Mouse (Mus musculus): Measurements from ENCODE around the gene Eml1. TPM values are rescaled to one million over a fixed set of nuclear protein-coding genes. Genes with fewer than 3 reads are reported as not detected.
A peak's percentile ranks its signal among the peaks of the same experiment; 100 is the strongest.
"Not testable (repeated sequence)": the region's sequence is repeated elsewhere in the genome, so short reads cannot be mapped to it uniquely, and the experiment has no call there.

Eml1 gene
- polyA plus RNA-seq, 1 experiment = 76.5 TPM

DNA sequence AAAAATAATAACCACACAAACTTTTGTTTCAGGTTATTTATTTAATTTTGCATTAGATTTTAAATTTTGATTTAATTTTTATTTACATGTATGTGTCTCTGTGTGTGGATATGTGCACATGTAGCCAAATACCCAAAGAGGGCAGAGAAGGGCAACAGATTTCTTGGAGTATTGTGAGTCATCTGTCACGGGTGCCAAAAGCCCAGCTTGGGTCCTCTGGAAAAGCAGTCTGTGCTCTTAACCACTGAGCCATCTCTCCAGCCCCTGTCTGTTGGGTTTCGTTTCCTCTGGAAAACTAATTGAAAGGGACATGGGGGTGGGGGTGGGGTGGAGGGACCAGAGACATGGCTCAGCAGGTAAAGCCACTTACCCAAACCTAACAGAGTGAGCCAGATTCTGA, 135.1 kb downstream of the Eml1 start:
- no peaks in the 10 kb centered on the region for H3K4me1 ChIP-seq (ENCODE audit: control insufficient read depth, insufficient read depth, low read length)
- no peak overlapping the region for H3K4me3 ChIP-seq (ENCODE audit: insufficient read depth, low read length)
- H3K27ac ChIP-seq (ENCODE audit: insufficient read depth, low read length) = no peak overlapping the region
- TF ChIP-seq CTCF (IDR thresholded peaks at IDR 0.05; ENCODE audit: extremely low read depth, insufficient read depth, low read length) (no peak), POLR2A (IDR thresholded peaks at IDR 0.05; ENCODE audit: extremely low read depth, insufficient read depth, low read length) (no peak)

DNA sequence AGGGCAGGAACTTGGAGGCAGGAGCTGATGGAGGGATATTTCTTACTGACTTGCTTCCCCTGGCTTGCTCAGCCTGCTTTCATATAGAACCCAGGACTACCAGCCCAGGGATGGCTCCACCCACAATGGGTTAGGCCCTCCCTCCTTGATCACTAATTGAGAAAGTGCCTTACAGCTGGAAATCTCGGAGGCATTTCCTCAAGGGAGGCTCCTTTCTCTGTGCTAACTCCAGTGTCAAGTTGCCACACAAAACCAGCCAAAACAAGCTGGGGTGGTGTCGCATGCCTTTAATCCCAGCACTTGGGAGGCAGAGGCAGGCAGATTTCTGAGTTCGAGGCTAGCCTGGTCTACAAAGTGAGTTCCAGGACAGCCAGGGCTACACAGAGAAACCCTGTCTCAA, 136.3 kb downstream of the Eml1 start:
- not testable (repeated sequence) for H3K4me3 ChIP-seq (ENCODE audit: insufficient read depth, low read length); H3K4me1 ChIP-seq (ENCODE audit: control insufficient read depth, insufficient read depth, low read length); H3K27ac ChIP-seq (ENCODE audit: insufficient read depth, low read length)

DNA sequence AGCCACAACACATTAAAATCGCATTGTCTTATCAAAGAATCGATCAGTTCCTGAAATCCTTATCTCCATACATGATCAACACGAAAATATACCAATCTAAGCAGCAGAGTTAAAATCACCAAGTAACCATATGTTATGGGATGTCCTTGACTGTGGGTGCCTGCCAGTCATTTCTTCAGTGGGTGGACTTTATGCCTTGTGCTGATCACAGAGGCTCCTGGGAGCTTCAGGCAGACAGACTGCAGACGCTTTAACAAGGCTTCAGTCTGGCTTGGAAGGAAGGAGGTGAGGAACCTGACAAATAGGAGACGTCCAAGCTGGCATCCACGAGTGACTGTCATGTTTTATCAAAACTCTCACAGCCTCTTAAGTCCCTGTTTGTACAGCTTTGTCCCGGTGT, 139.8 kb downstream of the Eml1 start:
- no peak overlapping the region for H3K27ac ChIP-seq (ENCODE audit: insufficient read depth, low read length)
- TF ChIP-seq CTCF (IDR thresholded peaks at IDR 0.05; ENCODE audit: extremely low read depth, insufficient read depth, low read length) = no peak
- TF ChIP-seq POLR2A (IDR thresholded peaks at IDR 0.05; ENCODE audit: extremely low read depth, insufficient read depth, low read length) = no peak
- H3K4me1 ChIP-seq (ENCODE audit: control insufficient read depth, insufficient read depth, low read length) = no peaks in the 10 kb centered on the region; the same call in 1 of the 2 replicates
- H3K4me3 ChIP-seq (ENCODE audit: insufficient read depth, low read length) = no peak overlapping the region

DNA sequence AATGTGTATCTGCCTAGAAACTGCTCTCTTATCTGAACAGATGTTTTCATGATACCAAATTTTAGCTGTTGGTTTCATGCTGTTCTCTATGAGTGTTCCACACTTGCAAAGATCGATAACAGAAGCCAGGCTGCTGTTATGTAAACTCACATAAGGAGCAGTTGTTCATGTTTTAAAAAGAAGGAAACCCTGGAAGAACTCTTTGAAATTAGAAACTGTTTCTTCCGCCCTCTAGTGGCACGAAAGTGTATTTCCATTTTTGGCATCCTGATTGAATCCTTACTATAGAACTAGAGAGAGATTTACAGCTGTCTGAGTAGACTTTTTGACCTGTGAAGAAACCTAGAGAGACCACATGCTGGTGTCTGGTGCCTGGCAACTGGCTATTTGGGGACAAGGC, 140.3 kb downstream of the Eml1 start:
- Histone ChIP-seq H3K4me3 (ENCODE audit: insufficient read depth, low read length) (no peak overlapping the region), H3K27ac (ENCODE audit: insufficient read depth, low read length) (no peak overlapping the region), H3K4me1 (ENCODE audit: control insufficient read depth, insufficient read depth, low read length) (no peaks in the 10 kb centered on the region; the same call in 1 of the 2 replicates)
- TF ChIP-seq POLR2A (IDR thresholded peaks at IDR 0.05; ENCODE audit: extremely low read depth, insufficient read depth, low read length) (no peak), CTCF (IDR thresholded peaks at IDR 0.05; ENCODE audit: extremely low read depth, insufficient read depth, low read length) (0 out of 2 replicates have a peak, but pooled peaks have one; percentile 5)

DNA sequence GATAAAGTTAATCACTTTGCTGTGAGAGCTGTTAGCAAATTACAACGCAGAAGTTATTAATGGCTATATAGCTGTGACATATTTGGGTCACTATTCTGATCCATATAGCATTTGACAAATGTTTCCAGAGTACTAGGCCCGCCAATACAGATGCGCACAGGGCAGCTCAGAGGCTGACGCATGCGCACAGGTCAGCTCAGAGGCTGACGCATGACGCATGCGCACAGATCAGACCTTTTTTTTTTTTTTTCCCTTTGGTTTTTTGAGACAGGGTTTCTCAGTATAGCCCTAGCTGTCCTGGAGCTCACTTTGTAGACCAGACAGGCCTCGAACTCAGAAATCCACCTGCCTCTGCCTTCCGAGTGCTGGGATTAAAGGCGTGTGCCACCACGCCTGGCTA, 144.7 kb downstream of the Eml1 start:
- Histone ChIP-seq H3K4me1 (ENCODE audit: control insufficient read depth, insufficient read depth, low read length) (no peaks in the 10 kb centered on the region; the same call in 1 of the 2 replicates), H3K27ac (ENCODE audit: insufficient read depth, low read length) (no peak overlapping the region), H3K4me3 (ENCODE audit: insufficient read depth, low read length) (no peak overlapping the region)
- TF ChIP-seq POLR2A (IDR thresholded peaks at IDR 0.05; ENCODE audit: extremely low read depth, insufficient read depth, low read length) = no peak
- no peak for TF ChIP-seq CTCF (IDR thresholded peaks at IDR 0.05; ENCODE audit: extremely low read depth, insufficient read depth, low read length)

DNA sequence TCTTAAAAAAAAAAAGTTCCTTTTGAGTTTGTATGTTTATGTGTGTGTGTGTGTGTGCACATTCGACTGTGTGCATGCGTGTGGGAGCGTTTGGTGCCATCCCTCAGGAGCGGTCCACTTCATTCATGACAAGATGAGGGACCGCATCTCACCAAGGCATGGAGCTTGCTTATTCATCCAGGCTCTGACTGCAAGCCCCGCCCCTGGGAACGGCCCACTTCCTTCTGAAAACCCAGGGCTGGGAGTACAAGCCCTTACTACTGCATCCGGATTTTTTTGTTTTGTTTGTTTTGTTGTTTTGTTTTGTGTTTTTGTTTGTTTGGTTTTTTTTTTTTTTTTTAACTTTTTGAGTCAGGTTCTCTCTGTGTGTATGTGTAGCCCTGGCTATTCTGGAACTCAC, 148.6 kb downstream of the Eml1 start:
- Histone ChIP-seq H3K27ac (ENCODE audit: insufficient read depth, low read length) (no peak overlapping the region), H3K4me1 (ENCODE audit: control insufficient read depth, insufficient read depth, low read length) (no peaks in the 10 kb centered on the region), H3K4me3 (ENCODE audit: insufficient read depth, low read length) (no peak overlapping the region)
- TF ChIP-seq POLR2A (IDR thresholded peaks at IDR 0.05; ENCODE audit: extremely low read depth, insufficient read depth, low read length) = no peak
- TF ChIP-seq CTCF (IDR thresholded peaks at IDR 0.05; ENCODE audit: extremely low read depth, insufficient read depth, low read length) = no peak

DNA sequence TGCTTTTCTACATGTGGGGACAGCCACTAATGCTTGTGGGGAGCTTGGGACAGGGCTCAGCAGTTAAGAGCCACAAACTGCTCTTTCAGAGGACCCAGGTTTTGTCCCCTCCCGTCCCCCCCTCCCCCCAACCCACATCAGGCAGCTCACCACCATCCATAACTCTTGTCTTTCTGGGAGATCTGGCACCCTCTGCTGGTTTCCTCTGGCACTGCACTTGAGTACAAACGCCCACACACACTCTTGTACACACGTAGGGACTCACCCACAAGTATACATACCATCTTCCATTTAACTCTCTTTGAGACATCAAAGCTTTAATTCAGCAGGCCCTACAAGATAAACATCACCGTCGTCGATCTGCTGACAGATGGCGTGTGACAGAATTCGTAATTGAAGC, 158.5 kb downstream of the Eml1 start:
- Histone ChIP-seq H3K27ac (ENCODE audit: insufficient read depth, low read length) (no peak overlapping the region), H3K4me3 (ENCODE audit: insufficient read depth, low read length) (no peak overlapping the region), H3K4me1 (ENCODE audit: control insufficient read depth, insufficient read depth, low read length) (peaks cover 4% of the 10 kb centered on the region)
- TF ChIP-seq CTCF (IDR thresholded peaks at IDR 0.05; ENCODE audit: extremely low read depth, insufficient read depth, low read length) (peak; percentile 84), POLR2A (IDR thresholded peaks at IDR 0.05; ENCODE audit: extremely low read depth, insufficient read depth, low read length) (no peak)

DNA sequence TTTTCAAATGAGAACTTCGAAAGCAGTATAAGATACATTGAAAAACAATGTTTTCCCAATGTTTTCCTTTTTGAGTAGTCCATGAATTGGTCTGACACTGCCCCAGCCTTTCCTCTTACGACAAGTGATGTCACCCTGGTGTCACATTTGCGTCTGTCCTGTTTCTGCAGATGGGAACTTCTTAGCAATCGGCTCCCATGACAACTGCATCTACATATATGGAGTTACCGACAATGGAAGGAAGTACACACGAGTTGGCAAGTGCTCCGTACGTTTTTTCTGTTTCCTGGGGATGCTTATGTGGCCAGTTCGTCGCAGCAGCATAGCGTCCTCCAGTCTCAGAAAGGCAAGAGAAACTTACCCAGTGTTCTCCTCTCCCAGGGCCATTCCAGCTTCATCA, 163.7 kb downstream of the Eml1 start:
- H3K4me1 ChIP-seq (ENCODE audit: control insufficient read depth, insufficient read depth, low read length) = peaks cover 1% of the 10 kb centered on the region; the same call in 1 of the 2 replicates
- H3K27ac ChIP-seq (ENCODE audit: insufficient read depth, low read length) = no peak overlapping the region
- TF ChIP-seq CTCF (IDR thresholded peaks at IDR 0.05; ENCODE audit: extremely low read depth, insufficient read depth, low read length) = no peak
- no peak overlapping the region for H3K4me3 ChIP-seq (ENCODE audit: insufficient read depth, low read length)

DNA sequence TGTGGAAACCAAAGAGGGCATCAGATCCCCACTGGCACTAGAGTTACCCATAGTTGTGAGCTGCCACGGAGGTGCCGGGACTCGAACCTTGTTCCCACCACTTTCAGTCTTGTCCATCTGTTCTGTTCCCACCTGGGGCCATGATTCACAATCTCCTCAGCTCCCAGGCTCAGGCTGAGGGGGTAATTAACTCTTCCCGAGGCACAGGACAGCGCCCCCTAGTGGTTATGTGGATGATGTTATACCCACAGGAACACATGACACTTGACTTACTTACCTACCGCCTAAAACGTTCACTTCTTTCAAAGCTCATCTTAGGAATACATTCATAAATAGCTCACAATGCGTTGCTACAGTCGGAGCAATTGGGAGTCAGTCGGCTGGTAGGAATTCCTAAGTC, 165.7 kb downstream of the Eml1 start:
- Histone ChIP-seq H3K4me1 (ENCODE audit: control insufficient read depth, insufficient read depth, low read length) (no peaks in the 10 kb centered on the region), H3K27ac (ENCODE audit: insufficient read depth, low read length) (no peak overlapping the region), H3K4me3 (ENCODE audit: insufficient read depth, low read length) (no peak overlapping the region)
- TF ChIP-seq POLR2A (IDR thresholded peaks at IDR 0.05; ENCODE audit: extremely low read depth, insufficient read depth, low read length) (no peak), CTCF (IDR thresholded peaks at IDR 0.05; ENCODE audit: extremely low read depth, insufficient read depth, low read length) (peak; percentile 50)

DNA sequence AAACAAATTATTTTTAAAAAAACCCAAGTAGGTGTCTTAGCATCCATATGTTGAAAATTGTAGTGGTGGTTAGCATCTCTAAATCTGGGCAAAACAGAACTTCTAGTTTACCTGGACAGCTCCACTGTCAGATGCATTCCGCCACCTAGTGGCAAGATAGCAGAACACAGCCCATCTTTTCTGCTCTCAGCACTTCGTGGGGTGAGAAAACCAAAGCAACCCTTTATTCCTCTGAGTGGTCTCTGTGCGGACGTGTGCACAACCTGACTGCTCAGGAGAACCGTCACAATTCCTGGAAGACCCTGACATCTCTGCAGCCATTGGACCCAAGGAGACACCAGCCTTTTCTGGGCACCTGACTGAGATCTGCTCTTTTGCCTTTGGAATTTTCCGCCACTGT, 170.3 kb downstream of the Eml1 start:
- Histone ChIP-seq H3K4me1 (ENCODE audit: control insufficient read depth, insufficient read depth, low read length) (peaks cover 9% of the 10 kb centered on the region), H3K4me3 (ENCODE audit: insufficient read depth, low read length) (no peak overlapping the region), H3K27ac (ENCODE audit: insufficient read depth, low read length) (no peak overlapping the region)
- TF ChIP-seq POLR2A (IDR thresholded peaks at IDR 0.05; ENCODE audit: extremely low read depth, insufficient read depth, low read length) (no peak), CTCF (IDR thresholded peaks at IDR 0.05; ENCODE audit: extremely low read depth, insufficient read depth, low read length) (peak; percentile 85)

All from cortical plate, adult 2 months (tissue).